Mouse (Mus musculus): ENCODE data around the gene Vmn2r41.
"Not testable (repeated sequence)": the region's sequence is repeated elsewhere in the genome, so short reads cannot be mapped to it uniquely, and the experiment has no call there.

- TF ChIP-seq CTCF (IDR thresholded peaks at IDR 0.05; ENCODE audit: control insufficient read depth, insufficient read depth, insufficient read length); MYOG (IDR thresholded peaks at IDR 0.05; ENCODE audit: control insufficient read depth, extremely low read depth, insufficient read length): not testable (repeated sequence)
Measured at GRCm38 (mm10) chr7:8200220-8200619, 38.8 kb upstream of the Vmn2r41 start, which contains the start of gene Vmn2r42.

Measured in C2C12 (cell line).